ENCODE assay signal across 12 mouse cellular contexts in genomic region chr14:55780736-55781135, GRCm38 (mm10). TPM values are rescaled to one million over a fixed set of nuclear protein-coding genes. Genes with fewer than 3 reads are reported as not detected.
DNase-seq lines count a peak whose midpoint lies in the region; ATAC-seq lines count a peak whose summit lies in the region.
"Had no signal": no experiment of that assay in that cellular context is flagged by ENCODE, and none has a peak within 500 bp of the region (broad histone marks: within the 10 kb centered on the region; RNA-seq: fewer than 3 reads in every experiment).

No protein-coding gene starts in this region.

- peaks cover 18% of the 10 kb centered on the region for H3K4me1 ChIP-seq in heart, embryonic 16.5 days (ENCODE audit: control insufficient read depth, insufficient read depth, low read length)

- H3K27me3 ChIP-seq in heart, embryonic 16.5 days (ENCODE audit: control insufficient read depth, insufficient read depth, low read length) = peaks cover 29% of the 10 kb centered on the region

- H3K4me3 ChIP-seq in heart, embryonic 16.5 days (ENCODE audit: low read length) = no peak overlapping the region
- H3K4me3 ChIP-seq: left cerebral cortex, adult 2 months; liver, embryonic 15.5 days had no signal

- WGBS in heart, embryonic 16.5 days = 74% methylated on average over 11 of the region's 11 CpGs

- H3K4me2 ChIP-seq in heart, embryonic 16.5 days (ENCODE audit: low read depth, low read length) = peak overlapping the region; percentile 57; the same call in 1 of the 2 replicates

- intact Hi-C loops in heart, postnatal 25 days (cut with DNase I) = loop anchor here (2.0 kb wide), 1 partner anchor 82 kb away; no protein-coding TSS in a partner anchor

- H3K9ac ChIP-seq in heart, embryonic 16.5 days (ENCODE audit: low read length) = no peak overlapping the region
- H3K9ac ChIP-seq: liver, embryonic 15.5 days had no signal

- peak; percentile 3 to 16 for DNase-seq in adrenal gland, adult 18-20 months (ENCODE audit: low spot score in 2 of 2)
- DNase-seq in adrenal gland, postnatal 36 days = no peak
- DNase-seq in heart, postnatal 25 days (ENCODE audit: low spot score) = no peak
- DNase-seq in lung, postnatal 4 days = peak; percentile 3 to 17
- DNase-seq in lung, postnatal 14 days = no peak
- DNase-seq in heart, postnatal 4 days = peak; percentile 5
- DNase-seq: thymus, adult 18-20 months had no signal

- H3K9me3 ChIP-seq in heart, embryonic 16.5 days (replicated peaks; ENCODE audit: control insufficient read depth, low read length) = no peaks in the 10 kb centered on the region
- H3K9me3 ChIP-seq: liver, embryonic 15.5 days had no signal

- no peak for ATAC-seq in heart, embryonic 16.5 days (replicated peaks; ENCODE audit: extremely low read depth, insufficient read depth, low FRiP score)
- ATAC-seq in CD4-positive, CD25-positive, alpha-beta regulatory T cell, adult 4 months = no peak

- no peaks in the 10 kb centered on the region for H3K36me3 ChIP-seq in heart, embryonic 16.5 days (ENCODE audit: control insufficient read depth, insufficient read depth)
- H3K36me3 ChIP-seq: liver, embryonic 15.5 days had no signal

- H3K27ac ChIP-seq in heart, embryonic 16.5 days (ENCODE audit: low read length) = no peak overlapping the region
- H3K27ac ChIP-seq: left cerebral cortex, adult 2 months; liver, embryonic 15.5 days had no signal

RNA-seq across cellular contexts. Expression of gene Adcy4, which starts 3.2 kb away (rescaled TPM):
- total RNA-seq in adrenal gland, adult 18-20 months (2021) = 10 to 100 TPM in 1 of 2 experiments, 1 to 10 TPM in 1; 8.3 to 17.1 TPM
- 10 to 100 TPM in 1 of 2 experiments, 1 to 10 TPM in 1; 6.7 to 13.8 TPM for total RNA-seq in adrenal gland, postnatal 36 days (2021)
- polyA plus RNA-seq in heart, embryonic 16.5 days (2015; fragmentation: Nextera tagmentation; extraction: Ambion mirVana) = 15.3 and 17.5 TPM in 2 replicates
- 10 to 100 TPM; 18.2 to 23.8 TPM for total RNA-seq in heart, postnatal 25 days (2021)
- 10 to 100 TPM; 18.9 to 22.3 TPM for total RNA-seq in heart, postnatal 4 days (2021)
- polyA plus RNA-seq in CD4-positive, CD25-positive, alpha-beta regulatory T cell, adult 4 months (2017; shearing (Covaris generic)) = 1 to 10 TPM in 1 of 2 experiments, not detected in 1; 1.0 TPM
- total RNA-seq: neutrophil, adult 5-6 weeks had no signal

RNA-seq across cellular contexts. Expression of gene Ripk3, which starts 7.9 kb away (rescaled TPM):
- total RNA-seq in adrenal gland, adult 18-20 months (2021) = 1 to 10 TPM; 3.6 to 4.5 TPM
- total RNA-seq in adrenal gland, postnatal 36 days (2021) = 1 to 10 TPM; 4.5 to 5.3 TPM
- polyA plus RNA-seq in heart, embryonic 16.5 days (2015; fragmentation: Nextera tagmentation; extraction: Ambion mirVana) = 17.8 and 20.8 TPM in 2 replicates
- total RNA-seq in heart, postnatal 25 days (2021) = 1 to 10 TPM; 2.3 to 3.4 TPM
- total RNA-seq in heart, postnatal 4 days (2021) = 10 to 100 TPM; 10.6 to 14.0 TPM
- 10 to 100 TPM; 80.3 to 81.9 TPM for polyA plus RNA-seq in CD4-positive, CD25-positive, alpha-beta regulatory T cell, adult 4 months (2017; shearing (Covaris generic))

RNA-seq across cellular contexts. Expression of gene Ltb4r1, which starts 15.0 kb away (rescaled TPM):
- under 1 TPM; 0.42 to 0.50 TPM for total RNA-seq in adrenal gland, adult 18-20 months (2021)
- total RNA-seq in adrenal gland, postnatal 36 days (2021) = under 1 TPM; 0.66 to 0.79 TPM
- polyA plus RNA-seq in heart, embryonic 16.5 days (2015; fragmentation: Nextera tagmentation; extraction: Ambion mirVana) = 0.59 and 0.66 TPM in 2 replicates
- under 1 TPM in 1 of 2 experiments, not detected in 1; 0.18 TPM for total RNA-seq in heart, postnatal 25 days (2021)
- total RNA-seq in heart, postnatal 4 days (2021) = under 1 TPM; 0.50 TPM
- 1 to 10 TPM; 4.1 to 4.5 TPM for polyA plus RNA-seq in CD4-positive, CD25-positive, alpha-beta regulatory T cell, adult 4 months (2017; shearing (Covaris generic))

RNA-seq across cellular contexts. Expression of gene Ltb4r2, which starts 19.5 kb away (rescaled TPM):
- not detected for total RNA-seq in adrenal gland, adult 18-20 months (2021)
- not detected for total RNA-seq in adrenal gland, postnatal 36 days (2021)
- polyA plus RNA-seq in heart, embryonic 16.5 days (2015; fragmentation: Nextera tagmentation; extraction: Ambion mirVana) = 0.20 and 0.32 TPM in 2 replicates
- under 1 TPM; 0.06 to 0.13 TPM for total RNA-seq in heart, postnatal 25 days (2021)
- total RNA-seq in heart, postnatal 4 days (2021) = under 1 TPM; 0.11 to 0.26 TPM
- under 1 TPM in 1 of 2 experiments, not detected in 1; 0.08 TPM for polyA plus RNA-seq in CD4-positive, CD25-positive, alpha-beta regulatory T cell, adult 4 months (2017; shearing (Covaris generic))

RNA-seq across cellular contexts. Expression of gene Cideb, which starts 22.5 kb away (rescaled TPM):
- 1 to 10 TPM in 1 of 2 experiments, under 1 TPM in 1; 0.76 to 2.3 TPM for total RNA-seq in adrenal gland, adult 18-20 months (2021)
- total RNA-seq in adrenal gland, postnatal 36 days (2021) = 1 to 10 TPM in 1 of 2 experiments, under 1 TPM in 1; 0.93 to 1.3 TPM
- polyA plus RNA-seq in heart, embryonic 16.5 days (2015; fragmentation: Nextera tagmentation; extraction: Ambion mirVana) = 1.3 and 1.8 TPM in 2 replicates
- total RNA-seq in heart, postnatal 25 days (2021) = under 1 TPM; 0.56 to 0.83 TPM
- total RNA-seq in heart, postnatal 4 days (2021) = 1 to 10 TPM; 1.2 to 2.2 TPM
- not detected for polyA plus RNA-seq in CD4-positive, CD25-positive, alpha-beta regulatory T cell, adult 4 months (2017; shearing (Covaris generic))
- total RNA-seq: neutrophil, adult 5-6 weeks had no signal

Comparison
In these comparisons a context has a peak if more than half of its experiments do, and no peak if none do; other contexts are left out.
1. DNase-seq: peak in adrenal gland, adult 18-20 months (2 of 2), lung, postnatal 4 days (2 of 2) and heart, postnatal 4 days (single experiment); none in adrenal gland, postnatal 36 days (0 of 2), heart, postnatal 25 days (single experiment) and lung, postnatal 14 days (single experiment).